Comparison of ENCODE assay signal across 9 mouse cellular contexts in the genomic region with DNA sequence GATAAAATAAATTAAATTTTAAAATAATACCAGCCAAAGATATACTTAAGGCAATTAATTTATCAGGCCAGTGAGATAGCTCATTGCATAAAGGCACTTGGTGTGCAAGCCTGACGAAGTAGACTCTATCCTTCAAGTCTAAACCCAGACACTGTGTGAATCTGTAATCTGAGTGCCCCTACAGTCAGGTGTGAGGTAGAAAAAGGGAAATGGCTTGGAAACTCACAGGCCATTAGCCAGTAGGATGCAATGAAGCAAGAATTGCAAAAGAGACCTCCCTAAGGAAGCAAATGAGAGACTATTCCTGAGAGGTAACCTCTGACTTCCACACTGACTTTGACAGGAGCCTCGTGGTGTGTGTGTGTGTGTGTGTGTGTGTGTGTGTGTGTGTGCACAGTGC.
"Had no signal": no experiment of that assay in that cellular context is flagged by ENCODE, and none has a peak within 500 bp of the region (broad histone marks: within the 10 kb centered on the region; RNA-seq: fewer than 3 reads in every experiment).

No protein-coding gene starts in this region.

- H3K4me3 ChIP-seq: limb, embryonic 13.5 days; midbrain, embryonic 13.5 days; stomach, embryonic 15.5 days had no signal

- H3K27me3 ChIP-seq: limb, embryonic 13.5 days; midbrain, embryonic 13.5 days; stomach, embryonic 15.5 days had no signal

- H3K4me2 ChIP-seq: limb, embryonic 13.5 days; midbrain, embryonic 13.5 days; stomach, embryonic 15.5 days had no signal

- H3K27ac ChIP-seq: limb, embryonic 13.5 days; liver, embryonic 14.5 days; midbrain, embryonic 13.5 days; stomach, embryonic 15.5 days had no signal

- H3K9ac ChIP-seq: limb, embryonic 13.5 days; liver, embryonic 14.5 days; midbrain, embryonic 13.5 days; stomach, embryonic 15.5 days had no signal

- H3K36me3 ChIP-seq: midbrain, embryonic 13.5 days had no signal

- ATAC-seq: midbrain, embryonic 13.5 days had no signal

- H3K4me1 ChIP-seq: midbrain, embryonic 13.5 days; stomach, embryonic 15.5 days had no signal

- H3K9me3 ChIP-seq: limb, embryonic 13.5 days; midbrain, embryonic 13.5 days; stomach, embryonic 15.5 days had no signal

- DNase-seq: left cerebral cortex, postnatal 4 days; lung, adult 18-20 months; right cerebral cortex, postnatal 14 days; thymus, adult 2 months; thymus, postnatal 25 days had no signal
